Mouse (Mus musculus) hindbrain, embryonic 11.5 days (tissue): Measurements from ENCODE around the gene Rasal2. TPM values are rescaled to one million over a fixed set of nuclear protein-coding genes. Genes with fewer than 3 reads are reported as not detected.
A peak's percentile ranks its signal among the peaks of the same experiment; 100 is the strongest.

Experiments used
- ATAC-seq: fragments of 200-750 bp; cut with Nextera tagmentation; 2 replicates; pipeline ENCODE4 v1.8.0; 2017; ENCODE audit warnings: mild to moderate bottlenecking, moderate TSS enrichment, moderate library complexity; ENCODE audit not compliant: low FRiP score
- DNase-seq: peaks from one replicate; pipeline ENCODE4 v3.0.0-alpha.2; 2015; ENCODE audit warnings: low spot score
- H3K27ac ChIP-seq: fragments of 300-500 bp; sonication (generic); 2 replicates; pipeline ENCODE4 v1.5.1; 2014; ENCODE audit warnings: mild to moderate bottlenecking, low read depth, low read length
- H3K27me3 ChIP-seq: fragments of 300-500 bp; sonication (generic); 2 replicates; pipeline ENCODE4 v1.6.1; 2014; ENCODE audit warnings: mild to moderate bottlenecking, low read length, moderate library complexity, mixed read lengths; ENCODE audit not compliant: control insufficient read depth, insufficient read depth
- H3K36me3 ChIP-seq: fragments of 300-500 bp; sonication (generic); 2 replicates; pipeline ENCODE4 v1.6.1; 2014; ENCODE audit warnings: mild to moderate bottlenecking, low read length, moderate library complexity, mixed read lengths; ENCODE audit not compliant: control insufficient read depth, insufficient read depth
- H3K4me1 ChIP-seq: fragments of 300-500 bp; sonication (generic); replicated peaks from 2 replicates; pipeline ENCODE4 v1.6.1; 2014; ENCODE audit warnings: low read length, mixed read lengths; ENCODE audit not compliant: control insufficient read depth, insufficient read depth
- H3K4me2 ChIP-seq: fragments of 300-500 bp; sonication (generic); replicated peaks from 2 replicates; pipeline ENCODE4 v1.6.1; 2014; ENCODE audit warnings: mild to moderate bottlenecking, low read depth, low read length
- H3K4me3 ChIP-seq: fragments of 300-500 bp; sonication (generic); 2 replicates; pipeline ENCODE4 v1.5.1; 2014; ENCODE audit warnings: low read depth, low read length
- H3K9ac ChIP-seq: fragments of 300-500 bp; sonication (generic); 2 replicates; pipeline ENCODE4 v1.6.1; 2014; ENCODE audit warnings: low read depth, low read length
- H3K9me3 ChIP-seq: fragments of 300-500 bp; sonication (generic); 2 replicates; pipeline ENCODE4 v1.6.1; 2016; ENCODE audit warnings: low read length; ENCODE audit not compliant: control insufficient read depth
- WGBS: fragments of 180-500 bp; shearing (Covaris S2); extraction: QIAGEN DNeasy Blood & Tissue Kit; methylation state at CpG from one replicate; pipeline ENCODE4 v1.1.7; 2014; 5-methylcytosine and 5-hydroxymethylcytosine counted together
- polyA plus RNA-seq: library from polyadenylated mRNA; unstranded; fragments of >200 nt; fragmentation: Nextera tagmentation; extraction: Ambion mirVana; gene quantifications from 2 replicates; pipeline ENCODE4 v1.2.1, GENCODE M21; 2014

The Rasal2 gene
- polyA plus RNA-seq, 1 experiment from 2014 or later, result 28.5 TPM

- no peak for ATAC-seq
- Histone ChIP-seq H3K27me3 (no peaks in the 10 kb centered on the region), H3K4me1 (no peaks in the 10 kb centered on the region), H3K9me3 (no peaks in the 10 kb centered on the region), H3K36me3 (no peaks in the 10 kb centered on the region), H3K4me3 (no peak overlapping the region), H3K9ac (no peak overlapping the region), H3K27ac (no peak overlapping the region), H3K4me2 (no peak overlapping the region)
- no peak for DNase-seq
- 88% methylated on average over 3 of the region's 3 CpGs for WGBS
These were observed 16.0 kb upstream of the Rasal2 start for GRCm38 (mm10) chr1:157428366-157428765.

- no peak overlapping the region for H3K9ac ChIP-seq
- WGBS, result 93% methylated on average over 4 of the region's 4 CpGs
- H3K4me2 ChIP-seq, result no peak overlapping the region
- no peaks in the 10 kb centered on the region for H3K27me3 ChIP-seq
- H3K4me1 ChIP-seq, result no peaks in the 10 kb centered on the region
- ATAC-seq (no peak), DNase-seq (no peak)
- no peaks in the 10 kb centered on the region for H3K36me3 ChIP-seq
- H3K4me3 ChIP-seq, result no peak overlapping the region
- no peaks in the 10 kb centered on the region for H3K9me3 ChIP-seq
- no peak overlapping the region for H3K27ac ChIP-seq
These were observed 15.2 kb upstream of the Rasal2 start for GRCm38 (mm10) chr1:157427604-157428003.

GRCm38 (mm10) chr1:157426933-157427332, 14.5 kb upstream of the Rasal2 start:
- ATAC-seq (no peak), DNase-seq (no peak)
- H3K9me3 ChIP-seq, result no peaks in the 10 kb centered on the region
- H3K4me2 ChIP-seq, result no peak overlapping the region
- 72% methylated on average over 1 of the region's 1 CpGs for WGBS
- no peaks in the 10 kb centered on the region for H3K4me1 ChIP-seq
- no peak overlapping the region for H3K27ac ChIP-seq
- no peak overlapping the region for H3K4me3 ChIP-seq
- no peaks in the 10 kb centered on the region for H3K27me3 ChIP-seq
- no peaks in the 10 kb centered on the region for H3K36me3 ChIP-seq
- H3K9ac ChIP-seq, result no peak overlapping the region

- DNase-seq, result no peak
- Histone ChIP-seq H3K9ac (no peak overlapping the region), H3K4me3 (no peak overlapping the region), H3K9me3 (no peaks in the 10 kb centered on the region), H3K4me1 (no peaks in the 10 kb centered on the region), H3K27ac (no peak overlapping the region), H3K4me2 (no peak overlapping the region), H3K27me3 (no peaks in the 10 kb centered on the region), H3K36me3 (no peaks in the 10 kb centered on the region)
- 0 out of 2 replicates have a peak, but pooled peaks have one; percentile 22 for ATAC-seq
- WGBS, result 65% methylated on average over 8 of the region's 8 CpGs
These were observed 13.5 kb upstream of the Rasal2 start for GRCm38 (mm10) chr1:157425741-157426427.

- no peak overlapping the region for H3K4me3 ChIP-seq
- H3K9me3 ChIP-seq, result no peaks in the 10 kb centered on the region
- no peak overlapping the region for H3K9ac ChIP-seq
- WGBS, result 40% methylated on average over 7 of the region's 7 CpGs
- no peaks in the 10 kb centered on the region for H3K27me3 ChIP-seq
- no peak for ATAC-seq
- H3K4me1 ChIP-seq, result no peaks in the 10 kb centered on the region
- no peak overlapping the region for H3K4me2 ChIP-seq
- no peak overlapping the region for H3K27ac ChIP-seq
- DNase-seq, result no peak
- no peaks in the 10 kb centered on the region for H3K36me3 ChIP-seq
These were observed 5.5 kb upstream of the Rasal2 start for GRCm38 (mm10) chr1:157417861-157418260.

- H3K27ac ChIP-seq, result no peak overlapping the region
- no peak for DNase-seq
- no peaks in the 10 kb centered on the region for H3K9me3 ChIP-seq
- no peaks in the 10 kb centered on the region for H3K27me3 ChIP-seq
- no peak overlapping the region for H3K9ac ChIP-seq
- 68% methylated on average over 3 of the region's 3 CpGs for WGBS
- no peak overlapping the region for H3K4me2 ChIP-seq
- no peaks in the 10 kb centered on the region for H3K36me3 ChIP-seq
- no peak for ATAC-seq
- H3K4me1 ChIP-seq, result no peaks in the 10 kb centered on the region
- no peak overlapping the region for H3K4me3 ChIP-seq
These were observed 5.0 kb upstream of the Rasal2 start for GRCm38 (mm10) chr1:157417414-157417813.

- no peak overlapping the region for H3K27ac ChIP-seq
- no peak overlapping the region for H3K4me2 ChIP-seq
- no peaks in the 10 kb centered on the region for H3K9me3 ChIP-seq
- WGBS, result 93% methylated on average over 2 of the region's 2 CpGs
- H3K27me3 ChIP-seq, result no peaks in the 10 kb centered on the region
- H3K4me1 ChIP-seq, result no peaks in the 10 kb centered on the region
- H3K36me3 ChIP-seq, result no peaks in the 10 kb centered on the region
- H3K9ac ChIP-seq, result no peak overlapping the region
- no peak for ATAC-seq
- no peak overlapping the region for H3K4me3 ChIP-seq
- no peak for DNase-seq
These were observed 4.2 kb upstream of the Rasal2 start for GRCm38 (mm10) chr1:157416628-157417027.

- Histone ChIP-seq H3K4me1 (no peaks in the 10 kb centered on the region), H3K4me3 (no peak overlapping the region), H3K27me3 (no peaks in the 10 kb centered on the region), H3K9me3 (no peaks in the 10 kb centered on the region), H3K27ac (no peak overlapping the region), H3K9ac (no peak overlapping the region), H3K36me3 (no peaks in the 10 kb centered on the region), H3K4me2 (no peak overlapping the region)
- ATAC-seq (no peak), DNase-seq (no peak)
- 86% methylated on average over 3 of the region's 3 CpGs for WGBS
These were observed 3.4 kb upstream of the Rasal2 start for GRCm38 (mm10) chr1:157415771-157416170.

GRCm38 (mm10) chr1:157411711-157412380, 549 bp downstream of the Rasal2 start:
- DNase-seq, result peak; percentile 73
- peak overlapping the region; percentile 96 for H3K4me3 ChIP-seq
- peak overlapping the region; percentile 98 for H3K27ac ChIP-seq
- no peaks in the 10 kb centered on the region for H3K27me3 ChIP-seq
- no peaks in the 10 kb centered on the region for H3K36me3 ChIP-seq
- H3K9me3 ChIP-seq, result no peaks in the 10 kb centered on the region
- peak; percentile 93 for ATAC-seq
- H3K4me2 ChIP-seq, result peak overlapping the region; percentile 67
- H3K9ac ChIP-seq, result peak overlapping the region; percentile 87
- 1% methylated on average over 43 of the region's 85 CpGs for WGBS
- no peaks in the 10 kb centered on the region for H3K4me1 ChIP-seq
